Mouse (Mus musculus) heart, embryonic 13.5 days (tissue): ENCODE data around the gene Dop1a. TPM values are rescaled to one million over a fixed set of nuclear protein-coding genes. Genes with fewer than 3 reads are reported as not detected.

Experiments
- ATAC-seq: fragments of 200-750 bp; cut with Nextera tagmentation; 2 replicates; pipeline ENCODE4 v1.8.0; 2017; ENCODE audit warnings: moderate TSS enrichment; ENCODE audit not compliant: insufficient number of reproducible peaks, low FRiP score, low TSS enrichment; ENCODE audit errors: extremely low read depth
- H3K27ac ChIP-seq: fragments of 300-500 bp; sonication (generic); replicated peaks from 2 replicates; pipeline ENCODE4 v1.5.1; 2015; ENCODE audit warnings: moderate library complexity, mild to moderate bottlenecking, inconsistent platforms
- H3K27me3 ChIP-seq: fragments of 300-500 bp; sonication (generic); replicated peaks from 2 replicates; pipeline ENCODE4 v1.6.1; 2015; ENCODE audit warnings: mild to moderate bottlenecking, inconsistent platforms
- H3K36me3 ChIP-seq: fragments of 300-500 bp; sonication (generic); 2 replicates; pipeline ENCODE4 v1.6.1; 2015; ENCODE audit warnings: mild to moderate bottlenecking, inconsistent platforms
- H3K4me1 ChIP-seq: fragments of 300-500 bp; sonication (generic); 2 replicates; pipeline ENCODE4 v1.6.1; 2015; ENCODE audit warnings: inconsistent platforms
- H3K4me2 ChIP-seq: fragments of 300-500 bp; sonication (generic); 2 replicates; pipeline ENCODE4 v1.6.1; 2015; ENCODE audit warnings: inconsistent platforms, mild to moderate bottlenecking, moderate library complexity
- H3K4me3 ChIP-seq: fragments of 300-500 bp; sonication (generic); 2 replicates; pipeline ENCODE4 v1.5.1; 2015; ENCODE audit warnings: moderate library complexity, mild to moderate bottlenecking, inconsistent platforms
- H3K9ac ChIP-seq: fragments of 300-500 bp; sonication (generic); 2 replicates; pipeline ENCODE4 v1.6.1; 2015; ENCODE audit warnings: inconsistent platforms, mild to moderate bottlenecking, moderate library complexity
- H3K9me3 ChIP-seq: fragments of 300-500 bp; sonication (generic); 2 replicates; pipeline ENCODE4 v1.6.1; 2016; ENCODE audit warnings: inconsistent platforms
- WGBS: fragments of 180-500 bp; shearing (Covaris S2); methylation state at CpG from one replicate; pipeline ENCODE4 v1.1.7; 2015; ENCODE audit warnings: mixed read lengths; 5-methylcytosine and 5-hydroxymethylcytosine counted together
- polyA plus RNA-seq: library from polyadenylated mRNA; unstranded; fragments of >200 nt; fragmentation: Nextera tagmentation; extraction: Ambion mirVana; gene quantifications from 2 replicates; pipeline ENCODE4 v1.2.1, GENCODE M21; 2015

The Dop1a gene
- polyA plus RNA-seq, 1 experiment from 2014 or later, result 8.9 TPM

- Histone ChIP-seq H3K27ac (no peak overlapping the region), H3K4me3 (no peak overlapping the region), H3K9me3 (no peaks in the 10 kb centered on the region), H3K27me3 (no peaks in the 10 kb centered on the region), H3K4me2 (no peak overlapping the region), H3K9ac (no peak overlapping the region), H3K4me1 (no peaks in the 10 kb centered on the region), H3K36me3 (peaks cover 89% of the 10 kb centered on the region)
- WGBS, result 84% methylated on average over 4 of the region's 4 CpGs
- ATAC-seq, result no peak
These were observed 87.7 kb downstream of the Dop1a start for GRCm38 (mm10) chr9:86554641-86555040.

- no peaks in the 10 kb centered on the region for H3K9me3 ChIP-seq
- no peak overlapping the region for H3K4me3 ChIP-seq
- ATAC-seq, result no peak
- no peak overlapping the region for H3K27ac ChIP-seq
- peaks cover 94% of the 10 kb centered on the region for H3K36me3 ChIP-seq
- H3K9ac ChIP-seq, result no peak overlapping the region
- WGBS, result 82% methylated on average over 3 of the region's 3 CpGs
- H3K4me1 ChIP-seq, result no peaks in the 10 kb centered on the region
- no peaks in the 10 kb centered on the region for H3K27me3 ChIP-seq
- H3K4me2 ChIP-seq, result no peak overlapping the region
These were observed 93.6 kb downstream of the Dop1a start for GRCm38 (mm10) chr9:86560543-86560942.

GRCm38 (mm10) chr9:86569314-86569910, 102.5 kb downstream of the Dop1a start:
- ATAC-seq, result no peak
- H3K9me3 ChIP-seq, result no peaks in the 10 kb centered on the region
- peaks cover 22% of the 10 kb centered on the region for H3K4me1 ChIP-seq
- H3K27ac ChIP-seq, result no peak overlapping the region
- 75% methylated on average over 3 of the region's 3 CpGs for WGBS
- H3K4me3 ChIP-seq, result no peak overlapping the region
- no peak overlapping the region for H3K9ac ChIP-seq
- no peaks in the 10 kb centered on the region for H3K27me3 ChIP-seq
- H3K4me2 ChIP-seq, result no peak overlapping the region
- peaks cover 50% of the 10 kb centered on the region for H3K36me3 ChIP-seq

- H3K27ac ChIP-seq, result no peak overlapping the region
- H3K4me3 ChIP-seq, result peak overlapping the region; percentile 77
- H3K9me3 ChIP-seq, result no peaks in the 10 kb centered on the region
- H3K4me2 ChIP-seq, result peak overlapping the region; percentile 100
- no peaks in the 10 kb centered on the region for H3K27me3 ChIP-seq
- H3K4me1 ChIP-seq, result peaks cover 22% of the 10 kb centered on the region
- H3K9ac ChIP-seq, result peak overlapping the region; percentile 84
- ATAC-seq, result no peak
- 79% methylated on average over 10 of the region's 10 CpGs for WGBS
- H3K36me3 ChIP-seq, result peaks cover 40% of the 10 kb centered on the region
These were observed 103.4 kb downstream of the Dop1a start for GRCm38 (mm10) chr9:86570261-86570890.

- Histone ChIP-seq H3K27ac (peak overlapping the region; percentile 70; the same call in 1 of the 2 replicates), H3K4me1 (peaks cover 22% of the 10 kb centered on the region), H3K4me3 (peak overlapping the region; percentile 77), H3K9me3 (no peaks in the 10 kb centered on the region), H3K36me3 (peaks cover 35% of the 10 kb centered on the region), H3K9ac (peak overlapping the region; percentile 84), H3K27me3 (no peaks in the 10 kb centered on the region), H3K4me2 (peak overlapping the region; percentile 100)
- ATAC-seq, result no peak
- 11% methylated on average over 8 of the region's 8 CpGs for WGBS
These were observed 104.0 kb downstream of the Dop1a start for GRCm38 (mm10) chr9:86570946-86571345.

- H3K4me2 ChIP-seq, result peak within 1 kb of the TSS; percentile 100
- peaks cover 28% of the 10 kb centered on the region for H3K36me3 ChIP-seq
- H3K27me3 ChIP-seq, result no peaks in the 10 kb centered on the region
- peak; percentile 97 for ATAC-seq
- peak within 1 kb of the TSS; percentile 70 for H3K27ac ChIP-seq
- no peaks in the 10 kb centered on the region for H3K9me3 ChIP-seq
- H3K4me1 ChIP-seq, result peaks cover 22% of the 10 kb centered on the region
- peak within 1 kb of the TSS; percentile 77 for H3K4me3 ChIP-seq
- WGBS, result under 1% methylated on average over 59 of the region's 59 CpGs
- H3K9ac ChIP-seq, result peak within 1 kb of the TSS; percentile 84
These were observed 104.7 kb downstream of the Dop1a start, which contains the start of the genes Pgm3 and Rwdd2a for GRCm38 (mm10) chr9:86571540-86572135. Gene Pgm3, minus strand, starts transcription at chr9:86571842. Gene Rwdd2a, plus strand, starts transcription at chr9:86571991.

- Histone ChIP-seq H3K4me2 (peak overlapping the region; percentile 100), H3K36me3 (peaks cover 22% of the 10 kb centered on the region), H3K27ac (no peak overlapping the region), H3K9me3 (no peaks in the 10 kb centered on the region), H3K4me3 (peak overlapping the region; percentile 77), H3K9ac (peak overlapping the region; percentile 81), H3K27me3 (no peaks in the 10 kb centered on the region), H3K4me1 (peaks cover 22% of the 10 kb centered on the region)
- peak; percentile 15; the same call in 1 of the 2 replicates for ATAC-seq
- 1% methylated on average over 25 of the region's 25 CpGs for WGBS
These were observed 105.2 kb downstream of the Dop1a start for GRCm38 (mm10) chr9:86572196-86572595.

- ATAC-seq, result no peak
- WGBS, result 11% methylated on average over 13 of the region's 13 CpGs
- no peak overlapping the region for H3K27ac ChIP-seq
These were observed 105.8 kb downstream of the Dop1a start for GRCm38 (mm10) chr9:86572636-86573291.

GRCm38 (mm10) chr9:86573616-86574303, 106.8 kb downstream of the Dop1a start:
- H3K27ac ChIP-seq, result 0 out of 2 replicates have a peak overlapping the region, but pooled peaks have one; percentile 8
- H3K4me2 ChIP-seq, result no peak overlapping the region
- no peaks in the 10 kb centered on the region for H3K9me3 ChIP-seq
- no peak overlapping the region for H3K9ac ChIP-seq
- no peak for ATAC-seq
- no peaks in the 10 kb centered on the region for H3K27me3 ChIP-seq
- 60% methylated on average over 20 of the region's 20 CpGs for WGBS
- peaks cover 15% of the 10 kb centered on the region for H3K36me3 ChIP-seq
- H3K4me1 ChIP-seq, result peaks cover 22% of the 10 kb centered on the region
- H3K4me3 ChIP-seq, result no peak overlapping the region

More at GRCm38 (mm10) chr9:86572636-86573291, 105.8 kb downstream of the Dop1a start:
- H3K9ac ChIP-seq, result peak overlapping the region; percentile 81
- peak overlapping the region; percentile 77 for H3K4me3 ChIP-seq
- H3K9me3 ChIP-seq, result no peaks in the 10 kb centered on the region
- peak overlapping the region; percentile 100 for H3K4me2 ChIP-seq
- H3K4me1 ChIP-seq, result peaks cover 22% of the 10 kb centered on the region
- peaks cover 16% of the 10 kb centered on the region for H3K36me3 ChIP-seq
- no peaks in the 10 kb centered on the region for H3K27me3 ChIP-seq

- H3K27me3 ChIP-seq, result no peaks in the 10 kb centered on the region
- peaks cover 21% of the 10 kb centered on the region for H3K4me1 ChIP-seq
- H3K9me3 ChIP-seq, result no peaks in the 10 kb centered on the region
- no peak overlapping the region for H3K4me2 ChIP-seq
- 80% methylated on average over 6 of the region's 6 CpGs for WGBS
- H3K27ac ChIP-seq, result no peak overlapping the region
- H3K9ac ChIP-seq, result no peak overlapping the region
- H3K4me3 ChIP-seq, result no peak overlapping the region
- ATAC-seq, result no peak
- peaks cover 13% of the 10 kb centered on the region for H3K36me3 ChIP-seq
These were observed 108.2 kb downstream of the Dop1a start for GRCm38 (mm10) chr9:86575178-86575577.
